Mouse (Mus musculus): ENCODE results near the gene Snx27.

The Snx27 gene

GRCm38 (mm10) chr3:94476301-94477035 is 106.0 kb downstream of the Snx27 start:
- DNase-seq (ENCODE audit: low spot score): no peak

GRCm38 (mm10) chr3:94473567-94474232 is 108.8 kb downstream of the Snx27 start:
- no peak for DNase-seq (ENCODE audit: low spot score)

GRCm38 (mm10) chr3:94473115-94473505 is 109.4 kb downstream of the Snx27 start:
- DNase-seq (ENCODE audit: low spot score): no peak

GRCm38 (mm10) chr3:94472447-94473114 is 109.9 kb downstream of the Snx27 start:
- DNase-seq (ENCODE audit: low spot score): no peak

GRCm38 (mm10) chr3:94468931-94469330 is 113.6 kb downstream of the Snx27 start:
- no peak for DNase-seq (ENCODE audit: low spot score)

- DNase-seq (ENCODE audit: low spot score): peak; percentile 66
Observed at GRCm38 (mm10) chr3:94465632-94466430, 116.7 kb downstream of the Snx27 start.

- DNase-seq (ENCODE audit: low spot score): peak; percentile 30
Observed at GRCm38 (mm10) chr3:94463926-94464578, 118.5 kb downstream of the Snx27 start.

- DNase-seq (ENCODE audit: low spot score): no peak
Observed at GRCm38 (mm10) chr3:94459834-94460233, 122.7 kb downstream of the Snx27 start.

- no peak for DNase-seq (ENCODE audit: low spot score)
Observed at GRCm38 (mm10) chr3:94457055-94457454, 125.5 kb downstream of the Snx27 start.

- peak; percentile 86 for DNase-seq (ENCODE audit: low spot score)
Observed at GRCm38 (mm10) chr3:94456529-94457000, 126.0 kb downstream of the Snx27 start.

- no peak for DNase-seq (ENCODE audit: low spot score)
Observed at GRCm38 (mm10) chr3:94449377-94449776, 133.1 kb downstream of the Snx27 start.

Measured in layer of hippocampus, adult 11-12 months (tissue).